Mouse (Mus musculus) small intestine, adult 2 months (tissue): ENCODE results near the gene Gli3.

Experiments used
- CTCF ChIP-seq: fragments of 200-500 bp; IDR thresholded peaks from 2 replicates; pipeline ENCODE4 v1.5.1; 2012; ENCODE audit warnings: low read depth, mild to moderate bottlenecking, control low read depth, inconsistent platforms, low read length, moderate library complexity, mixed read lengths; ENCODE audit not compliant: insufficient replicate concordance, insufficient read length; ENCODE audit errors: extremely low read depth
- POLR2A ChIP-seq: fragments of 200-500 bp; IDR thresholded peaks from 2 replicates; pipeline ENCODE4 v1.6.1; 2012; ENCODE audit warnings: low read depth, mild to moderate bottlenecking, control low read depth, inconsistent platforms, low read length, moderate library complexity

DNA sequence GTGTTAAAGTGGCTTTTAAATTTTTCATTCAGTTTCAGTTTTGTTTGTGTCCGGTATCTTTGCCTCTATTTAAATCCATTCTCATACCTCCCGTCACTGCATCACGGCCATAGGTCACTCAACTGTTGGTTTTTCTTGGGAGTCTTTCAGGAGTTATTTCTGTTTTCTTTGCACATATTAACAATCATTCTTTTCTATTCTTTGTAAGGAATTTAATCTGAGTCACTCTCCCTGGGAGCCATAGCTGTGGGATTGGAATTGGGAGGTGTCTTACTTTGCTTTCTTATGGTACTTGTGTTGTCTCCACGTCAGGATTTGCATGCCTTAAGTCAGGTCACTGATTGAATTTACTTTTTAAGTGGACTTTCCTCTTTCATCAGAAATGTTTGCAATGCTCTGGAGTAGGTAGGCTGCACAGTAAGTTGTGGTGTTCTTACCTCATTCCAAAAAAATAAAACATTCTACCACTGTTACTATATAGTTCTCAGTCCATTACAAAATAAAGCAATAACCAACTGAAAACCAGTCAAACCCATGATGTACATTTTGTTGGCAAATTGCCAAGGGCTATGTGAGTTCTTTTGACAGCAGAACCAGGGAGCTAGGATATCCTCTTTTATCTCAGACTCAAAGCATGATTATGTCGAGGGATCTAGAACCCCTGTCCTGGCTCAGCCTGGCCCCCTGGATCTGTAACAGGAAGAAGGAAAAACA, 228.9 kb downstream of the Gli3 start:
- no peak for TF ChIP-seq CTCF
- no peak for TF ChIP-seq POLR2A
